Mouse (Mus musculus) gastrocnemius, postnatal 10 days (tissue): ENCODE data around the gene Zfp422. TPM values are rescaled to one million over a fixed set of nuclear protein-coding genes. Genes with fewer than 3 reads are reported as not detected.

Experiments used
- microRNA-seq, 2 experiments: library from miRNA; unstranded; fragments of <30 nt; microRNA quantifications; one replicate each; pipeline ENCODE4 v1.2.0; 2021
- total RNA-seq, 2 experiments: library from RNA; stranded (reverse); gene quantifications; 2 replicates each; pipeline ENCODE4 v1.2.3; 2021

Gene Zfp422
- total RNA-seq, 2 experiments from 2014 or later: 19.5 to 19.8 TPM

Small RNA genes within 50 kb of the gene (microRNA-seq; reads per million reads assigned to microRNA genes)
- gene Mir7043: 0.32 to 0.50 reads per million in 2 experiments

Other genes with a start within 250 kb of the Zfp422 start
- gene Alox5, start 167.8 kb downstream of the Zfp422 start, total RNA-seq: 1 to 10 TPM; 1.9 to 2.7 TPM
- not detected for gene Olfr211, start 139.9 kb downstream of the Zfp422 start, total RNA-seq
- not detected for gene Olfr212, start 122.5 kb downstream of the Zfp422 start, total RNA-seq
- gene Olfr213, start 90.5 kb downstream of the Zfp422 start, total RNA-seq: not detected
- gene Gm5580, start 77.9 kb downstream of the Zfp422 start, total RNA-seq: 1 to 10 TPM; 1.5 to 1.7 TPM
- gene Olfr214, start 74.8 kb downstream of the Zfp422 start, total RNA-seq: not detected
- gene Olfr215, start 44.8 kb downstream of the Zfp422 start, total RNA-seq: not detected
- gene Depp1, start 21.6 kb upstream of the Zfp422 start, total RNA-seq: 10 to 100 TPM in 1 of 2 experiments, 1 to 10 TPM in 1; 6.2 to 28.1 TPM
- gene Rassf4, start 45.0 kb upstream of the Zfp422 start, total RNA-seq: 10 to 100 TPM in 1 of 2 experiments, 1 to 10 TPM in 1; 8.0 to 10.5 TPM
- under 1 TPM; 0.16 to 0.23 TPM for gene Tmem72, start 87.9 kb upstream of the Zfp422 start, total RNA-seq